Mouse (Mus musculus) neural tube, embryonic 13.5 days (tissue): ENCODE data around the gene Fadd. TPM values are rescaled to one million over a fixed set of nuclear protein-coding genes. Genes with fewer than 3 reads are reported as not detected.

ENCODE experiments used
- ATAC-seq: fragments of 200-750 bp; cut with Nextera tagmentation; 2 replicates; pipeline ENCODE4 v1.8.0; 2017; ENCODE audit warnings: low read depth, mild to moderate bottlenecking, moderate TSS enrichment, moderate library complexity
- H3K27ac ChIP-seq: fragments of 300-500 bp; sonication (generic); replicated peaks from 2 replicates; pipeline ENCODE4 v1.5.1; 2015; ENCODE audit warnings: moderate library complexity, mild to moderate bottlenecking, inconsistent platforms
- H3K27me3 ChIP-seq: fragments of 300-500 bp; sonication (generic); 2 replicates; pipeline ENCODE4 v1.6.1; 2015; ENCODE audit warnings: mild to moderate bottlenecking, inconsistent platforms
- H3K36me3 ChIP-seq: fragments of 300-500 bp; sonication (generic); 2 replicates; pipeline ENCODE4 v1.6.1; 2015; ENCODE audit warnings: mild to moderate bottlenecking, inconsistent platforms
- H3K4me1 ChIP-seq: fragments of 300-500 bp; sonication (generic); replicated peaks from 2 replicates; pipeline ENCODE4 v1.6.1; 2015; ENCODE audit warnings: inconsistent platforms
- H3K4me2 ChIP-seq: fragments of 300-500 bp; sonication (generic); 2 replicates; pipeline ENCODE4 v1.6.1; 2015; ENCODE audit warnings: inconsistent platforms, mild to moderate bottlenecking, moderate library complexity
- H3K4me3 ChIP-seq: fragments of 300-500 bp; sonication (generic); 2 replicates; pipeline ENCODE4 v1.5.1; 2015; ENCODE audit warnings: mild to moderate bottlenecking, inconsistent platforms
- H3K9ac ChIP-seq: fragments of 300-500 bp; sonication (generic); 2 replicates; pipeline ENCODE4 v1.6.1; 2015; ENCODE audit warnings: moderate library complexity, mild to moderate bottlenecking, inconsistent platforms
- H3K9me3 ChIP-seq: fragments of 300-500 bp; sonication (generic); 2 replicates; pipeline ENCODE4 v1.6.1; 2016; ENCODE audit warnings: inconsistent platforms
- WGBS: fragments of 180-500 bp; shearing (Covaris S2); methylation state at CpG from one replicate; pipeline ENCODE4 v1.1.7; 2015; 5-methylcytosine and 5-hydroxymethylcytosine counted together
- polyA plus RNA-seq: library from polyadenylated mRNA; unstranded; fragments of >200 nt; fragmentation: Nextera tagmentation; extraction: Ambion mirVana; gene quantifications from 2 replicates; pipeline ENCODE4 v1.2.1, GENCODE M21; 2015

Fadd gene
- polyA plus RNA-seq, 1 experiment from 2014 or later = 6.0 TPM

- H3K4me2 ChIP-seq = no peak overlapping the region
- ATAC-seq = no peak
- H3K9me3 ChIP-seq = no peaks in the 10 kb centered on the region
- no peak overlapping the region for H3K4me3 ChIP-seq
- H3K4me1 ChIP-seq = no peaks in the 10 kb centered on the region
- no peaks in the 10 kb centered on the region for H3K36me3 ChIP-seq
- no peaks in the 10 kb centered on the region for H3K27me3 ChIP-seq
- no peak overlapping the region for H3K27ac ChIP-seq
- no peak overlapping the region for H3K9ac ChIP-seq
Observed at GRCm38 (mm10) chr7:144571598-144571997, 10.7 kb downstream of the Fadd start.

DNA sequence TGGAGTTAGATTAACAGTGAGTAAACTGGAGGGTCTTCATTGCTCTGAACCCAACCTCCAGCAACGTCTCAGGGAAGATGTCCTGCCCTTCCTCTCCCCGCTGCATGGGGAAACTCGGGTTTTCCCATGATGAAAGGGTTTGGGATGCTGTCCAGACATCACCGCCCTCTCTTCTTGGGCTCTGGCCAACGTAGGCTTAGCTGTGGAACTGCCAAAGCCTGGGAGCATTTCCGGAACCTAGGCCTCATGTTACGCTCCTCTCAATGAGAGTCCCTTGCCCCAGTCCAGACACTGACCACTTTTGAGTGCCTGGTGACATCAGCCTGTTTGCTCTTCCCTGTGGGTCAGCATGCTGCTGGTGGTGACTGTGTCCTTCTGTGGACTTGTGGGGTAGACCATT is 12.8 kb downstream of the Fadd start:
- Histone ChIP-seq H3K27ac (no peak overlapping the region), H3K4me1 (no peaks in the 10 kb centered on the region), H3K4me3 (no peak overlapping the region), H3K36me3 (no peaks in the 10 kb centered on the region), H3K4me2 (no peak overlapping the region), H3K27me3 (0 out of 2 replicates have a peak, but pooled peaks cover 2% of the 10 kb centered on the region), H3K9me3 (no peaks in the 10 kb centered on the region), H3K9ac (no peak overlapping the region)
- 79% methylated on average over 7 of the region's 7 CpGs for WGBS
- no peak for ATAC-seq

- Histone ChIP-seq H3K4me1 (no peaks in the 10 kb centered on the region), H3K4me3 (no peak overlapping the region), H3K27ac (no peak overlapping the region), H3K9me3 (no peaks in the 10 kb centered on the region), H3K36me3 (no peaks in the 10 kb centered on the region), H3K4me2 (no peak overlapping the region), H3K27me3 (0 out of 2 replicates have a peak, but pooled peaks cover 2% of the 10 kb centered on the region), H3K9ac (no peak overlapping the region)
- ATAC-seq = no peak
Observed at GRCm38 (mm10) chr7:144568091-144568490, 14.2 kb downstream of the Fadd start.

GRCm38 (mm10) chr7:144566921-144567682 is 15.2 kb downstream of the Fadd start:
- no peak overlapping the region for H3K4me2 ChIP-seq
- no peaks in the 10 kb centered on the region for H3K36me3 ChIP-seq
- H3K27ac ChIP-seq = no peak overlapping the region
- H3K4me1 ChIP-seq = no peaks in the 10 kb centered on the region
- 0 out of 2 replicates have a peak, but pooled peaks cover 2% of the 10 kb centered on the region for H3K27me3 ChIP-seq
- no peak overlapping the region for H3K4me3 ChIP-seq
- 65% methylated on average over 3 of the region's 3 CpGs for WGBS
- no peak overlapping the region for H3K9ac ChIP-seq
- ATAC-seq = no peak
- no peaks in the 10 kb centered on the region for H3K9me3 ChIP-seq

GRCm38 (mm10) chr7:144563456-144564155 is 18.7 kb downstream of the Fadd start:
- WGBS = 72% methylated on average over 9 of the region's 9 CpGs
- Histone ChIP-seq H3K36me3 (no peaks in the 10 kb centered on the region), H3K4me1 (no peaks in the 10 kb centered on the region), H3K9me3 (no peaks in the 10 kb centered on the region), H3K9ac (no peak overlapping the region), H3K27me3 (0 out of 2 replicates have a peak, but pooled peaks cover 2% of the 10 kb centered on the region), H3K27ac (no peak overlapping the region), H3K4me2 (no peak overlapping the region), H3K4me3 (no peak overlapping the region)
- no peak for ATAC-seq

DNA sequence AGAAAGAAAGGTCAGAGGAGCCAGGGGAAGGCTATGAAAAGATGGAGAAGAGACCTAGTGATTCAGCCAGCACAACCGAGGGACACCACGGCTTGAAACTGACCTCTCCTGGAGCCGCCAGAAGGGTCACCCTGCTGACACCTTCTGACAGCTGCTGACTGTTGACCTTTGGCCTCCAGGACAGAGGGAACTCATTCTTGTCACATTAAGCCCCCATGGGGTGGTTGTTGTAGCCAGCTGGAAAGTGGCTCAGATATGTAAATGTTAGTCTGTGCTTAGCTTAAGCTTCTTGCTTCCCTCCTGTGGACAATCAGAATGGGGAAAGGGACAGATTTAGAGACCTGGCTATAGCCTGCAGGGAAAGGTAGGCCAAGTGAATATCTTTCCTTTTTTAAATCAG is 20.2 kb downstream of the Fadd start:
- H3K9me3 ChIP-seq = no peaks in the 10 kb centered on the region
- H3K4me2 ChIP-seq = no peak overlapping the region
- no peak overlapping the region for H3K9ac ChIP-seq
- H3K4me1 ChIP-seq = no peaks in the 10 kb centered on the region
- 2% methylated on average over 3 of the region's 3 CpGs for WGBS
- no peak overlapping the region for H3K4me3 ChIP-seq
- no peak for ATAC-seq
- H3K27ac ChIP-seq = no peak overlapping the region
- 0 out of 2 replicates have a peak, but pooled peaks cover 2% of the 10 kb centered on the region for H3K27me3 ChIP-seq
- no peaks in the 10 kb centered on the region for H3K36me3 ChIP-seq

- Histone ChIP-seq H3K36me3 (no peaks in the 10 kb centered on the region), H3K9me3 (no peaks in the 10 kb centered on the region), H3K9ac (no peak overlapping the region), H3K27ac (no peak overlapping the region), H3K27me3 (peaks cover 10% of the 10 kb centered on the region), H3K4me2 (no peak overlapping the region), H3K4me1 (no peaks in the 10 kb centered on the region), H3K4me3 (no peak overlapping the region)
- ATAC-seq = no peak
- 88% methylated on average over 4 of the region's 4 CpGs for WGBS
Observed at GRCm38 (mm10) chr7:144560594-144560993, 21.7 kb downstream of the Fadd start.

DNA sequence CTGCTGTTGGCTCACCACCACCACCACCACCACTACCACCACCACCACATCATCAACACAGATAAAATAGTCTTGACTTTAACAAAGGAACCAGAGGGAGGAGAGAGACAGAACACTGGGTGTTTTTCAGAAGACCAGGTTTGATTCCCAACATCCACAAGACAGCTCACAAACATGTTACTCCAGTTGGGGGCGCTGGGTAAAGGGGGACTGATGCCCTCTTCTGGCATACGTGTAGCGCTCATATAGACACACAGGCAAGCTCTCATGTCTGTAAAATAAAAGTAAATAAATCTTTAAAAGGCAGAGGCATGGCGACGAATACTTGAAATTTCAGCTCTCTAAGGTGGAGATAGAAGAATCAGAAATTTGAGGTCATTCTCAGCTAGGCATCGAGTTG is 23.7 kb downstream of the Fadd start:
- no peak overlapping the region for H3K4me2 ChIP-seq
- H3K27ac ChIP-seq = no peak overlapping the region
- WGBS = 48% methylated on average over 6 of the region's 6 CpGs
- no peak for ATAC-seq
- H3K27me3 ChIP-seq = peaks cover 18% of the 10 kb centered on the region
- H3K4me1 ChIP-seq = peaks cover 4% of the 10 kb centered on the region
- H3K4me3 ChIP-seq = no peak overlapping the region
- H3K36me3 ChIP-seq = no peaks in the 10 kb centered on the region
- no peaks in the 10 kb centered on the region for H3K9me3 ChIP-seq
- H3K9ac ChIP-seq = no peak overlapping the region

GRCm38 (mm10) chr7:144554123-144554472 is 28.2 kb downstream of the Fadd start:
- Histone ChIP-seq H3K27ac (peak overlapping the region; percentile 69), H3K9me3 (no peaks in the 10 kb centered on the region), H3K4me3 (peak overlapping the region; percentile 97), H3K4me2 (peak overlapping the region; percentile 84), H3K36me3 (peaks cover 31% of the 10 kb centered on the region), H3K27me3 (peaks cover 18% of the 10 kb centered on the region), H3K9ac (peak overlapping the region; percentile 98), H3K4me1 (peaks cover 37% of the 10 kb centered on the region)
- no peak; the same call in 1 of the 2 replicates for ATAC-seq
- 32% methylated on average over 8 of the region's 8 CpGs for WGBS

DNA sequence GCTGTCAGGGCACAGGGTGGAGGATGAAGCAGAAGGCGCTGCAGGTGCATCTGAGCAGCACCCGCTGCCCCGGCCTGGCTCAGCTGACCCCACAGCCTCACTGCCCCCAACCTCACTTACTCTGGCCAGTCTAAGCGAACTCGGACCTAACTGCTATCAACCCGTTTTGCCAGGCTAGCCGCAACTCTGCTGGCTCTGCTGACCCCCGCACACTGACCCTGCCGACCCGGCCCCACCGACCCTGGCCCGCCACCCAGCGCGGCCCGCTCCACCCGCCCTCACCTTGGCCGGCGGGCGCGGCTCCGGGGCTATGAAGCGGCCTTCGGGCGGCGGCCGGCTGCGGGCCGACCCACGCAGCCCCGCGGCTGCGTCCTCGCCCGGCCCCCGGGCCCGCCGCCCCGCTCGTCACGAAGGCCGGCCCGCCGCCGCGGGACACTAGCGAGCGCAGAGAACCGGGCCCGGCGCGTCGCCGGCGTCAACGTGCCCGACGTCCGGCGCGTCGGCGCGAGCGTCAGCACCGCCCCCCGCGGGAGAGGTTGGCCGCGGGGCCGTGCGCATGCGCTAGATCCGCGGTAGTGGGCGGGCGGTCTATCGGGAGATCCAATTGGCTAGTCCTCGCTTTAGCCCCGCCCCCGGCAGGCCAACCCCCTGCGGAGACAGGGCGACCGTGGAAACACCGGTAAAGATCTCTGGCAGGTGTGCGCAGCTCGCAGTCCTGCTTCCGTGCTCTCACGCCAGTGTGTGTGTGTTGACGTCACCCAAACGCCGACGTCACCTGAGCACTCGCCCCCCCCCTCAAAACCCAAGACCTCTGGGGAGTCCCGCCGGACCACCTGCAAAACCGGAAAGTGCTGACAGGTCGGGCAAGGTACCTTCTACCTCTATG is 28.8 kb downstream of the Fadd start, which contains the start of gene Ppfia1:
TSS of gene Ppfia1 (minus strand) at position 493 of the 886 bp plus-strand sequence.
- Histone ChIP-seq H3K4me2 (peak within 1 kb of the TSS; percentile 84), H3K4me3 (peak within 1 kb of the TSS; percentile 97), H3K4me1 (peaks cover 37% of the 10 kb centered on the region), H3K27me3 (peaks cover 18% of the 10 kb centered on the region), H3K9me3 (no peaks in the 10 kb centered on the region), H3K27ac (peak within 1 kb of the TSS; percentile 69), H3K9ac (peak within 1 kb of the TSS; percentile 98), H3K36me3 (peaks cover 36% of the 10 kb centered on the region)
- ATAC-seq = peak; percentile 92
- WGBS = under 1% methylated on average over 89 of the region's 97 CpGs

GRCm38 (mm10) chr7:144552274-144552673 is 30.0 kb downstream of the Fadd start:
- 89% methylated on average over 8 of the region's 8 CpGs for WGBS
- Histone ChIP-seq H3K27ac (no peak overlapping the region), H3K4me3 (peak overlapping the region; percentile 97), H3K9ac (peak overlapping the region; percentile 98), H3K36me3 (peaks cover 41% of the 10 kb centered on the region), H3K4me1 (peaks cover 37% of the 10 kb centered on the region), H3K9me3 (no peaks in the 10 kb centered on the region), H3K4me2 (peak overlapping the region; percentile 84), H3K27me3 (peaks cover 18% of the 10 kb centered on the region)
- no peak for ATAC-seq

- WGBS = 92% methylated on average over 1 of the region's 1 CpGs
- Histone ChIP-seq H3K4me2 (no peak overlapping the region), H3K9ac (no peak overlapping the region), H3K36me3 (peaks cover 47% of the 10 kb centered on the region), H3K27me3 (peaks cover 13% of the 10 kb centered on the region), H3K4me1 (peaks cover 39% of the 10 kb centered on the region), H3K4me3 (no peak overlapping the region), H3K27ac (no peak overlapping the region), H3K9me3 (no peaks in the 10 kb centered on the region)
- ATAC-seq = no peak
Observed at GRCm38 (mm10) chr7:144550811-144551210, 31.5 kb downstream of the Fadd start.
